Mouse (Mus musculus): ENCODE measurements around the gene Gpatch1.

Gene Gpatch1

GRCm38 (mm10) chr7:35317729-35318609 lies at the start of gene Gpatch1:
TSS of gene Gpatch1 (minus strand) at chr7:35318440.
- no peak for DNase-seq (ENCODE audit: low read depth, low spot score)

GRCm38 (mm10) chr7:35365161-35365910 lies 47.1 kb upstream of the Gpatch1 start:
- no peak for DNase-seq (ENCODE audit: low read depth, low spot score)

- DNase-seq (ENCODE audit: low read depth, low spot score): no peak
Observed at GRCm38 (mm10) chr7:35362868-35363267, 44.6 kb upstream of the Gpatch1 start.

- DNase-seq (ENCODE audit: low read depth, low spot score): no peak
Observed at GRCm38 (mm10) chr7:35362253-35362652, 44.0 kb upstream of the Gpatch1 start.

DNA sequence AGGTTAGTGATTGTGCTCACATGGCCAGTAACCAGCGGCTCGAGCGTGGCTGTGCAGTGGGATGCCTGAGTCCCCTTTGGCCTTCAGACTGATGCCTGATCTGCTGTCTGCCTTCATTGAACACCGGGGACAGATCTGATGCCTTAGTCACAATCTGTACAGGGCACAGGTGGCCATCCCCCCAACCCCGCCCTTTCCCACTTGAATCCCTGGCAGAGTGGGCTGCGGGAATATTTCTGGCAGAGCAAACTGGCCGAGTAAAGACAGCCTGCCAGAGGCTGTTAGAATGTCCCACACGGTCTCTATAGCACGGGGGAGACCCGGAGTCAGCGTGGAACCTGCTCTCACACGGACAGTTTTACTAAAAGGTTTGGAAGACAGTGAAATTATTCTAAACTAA lies 39.4 kb upstream of the Gpatch1 start:
- no peak for DNase-seq (ENCODE audit: low read depth, low spot score)

- no peak for DNase-seq (ENCODE audit: low read depth, low spot score)
Observed at GRCm38 (mm10) chr7:35355303-35355872, 37.1 kb upstream of the Gpatch1 start.

DNA sequence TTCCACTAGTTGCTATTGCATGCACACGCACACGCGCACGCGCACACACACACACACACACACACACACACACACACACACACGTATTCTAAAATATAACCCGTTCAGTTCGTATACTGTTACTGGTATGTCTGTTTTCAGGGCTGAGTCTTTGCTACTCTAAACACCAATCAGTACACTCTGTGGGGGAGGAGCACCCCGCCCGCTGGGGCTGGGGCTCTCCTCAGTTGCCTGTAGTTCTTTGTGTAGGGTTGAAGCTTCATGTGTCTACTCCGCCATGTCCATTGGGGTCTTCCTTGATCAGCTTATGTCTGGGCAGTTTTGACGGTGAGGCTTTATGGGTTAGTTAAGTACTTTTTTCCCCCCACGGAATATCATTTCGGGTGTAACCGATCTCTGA lies 35.1 kb upstream of the Gpatch1 start:
- DNase-seq (ENCODE audit: low read depth, low spot score): no peak

DNA sequence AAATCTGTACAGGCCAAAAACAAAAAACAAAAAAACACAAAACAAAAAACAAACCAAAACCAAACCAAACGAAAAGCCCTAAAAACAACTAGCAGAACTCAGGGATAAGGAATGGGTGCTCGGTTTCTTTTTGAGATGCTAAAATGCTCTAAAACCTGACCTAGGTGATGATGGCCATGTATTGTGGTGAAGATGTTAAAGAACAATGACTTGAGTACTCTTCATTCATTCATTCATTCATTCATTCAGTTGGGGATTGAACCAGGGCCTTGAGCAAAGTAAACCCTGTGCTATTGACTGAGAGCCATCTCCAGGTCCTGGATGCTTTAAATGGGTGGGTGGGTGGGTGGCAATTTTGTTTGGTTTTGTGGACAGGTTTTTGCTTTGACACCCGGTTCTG lies 32.9 kb upstream of the Gpatch1 start:
- no peak for DNase-seq (ENCODE audit: low read depth, low spot score)

DNA sequence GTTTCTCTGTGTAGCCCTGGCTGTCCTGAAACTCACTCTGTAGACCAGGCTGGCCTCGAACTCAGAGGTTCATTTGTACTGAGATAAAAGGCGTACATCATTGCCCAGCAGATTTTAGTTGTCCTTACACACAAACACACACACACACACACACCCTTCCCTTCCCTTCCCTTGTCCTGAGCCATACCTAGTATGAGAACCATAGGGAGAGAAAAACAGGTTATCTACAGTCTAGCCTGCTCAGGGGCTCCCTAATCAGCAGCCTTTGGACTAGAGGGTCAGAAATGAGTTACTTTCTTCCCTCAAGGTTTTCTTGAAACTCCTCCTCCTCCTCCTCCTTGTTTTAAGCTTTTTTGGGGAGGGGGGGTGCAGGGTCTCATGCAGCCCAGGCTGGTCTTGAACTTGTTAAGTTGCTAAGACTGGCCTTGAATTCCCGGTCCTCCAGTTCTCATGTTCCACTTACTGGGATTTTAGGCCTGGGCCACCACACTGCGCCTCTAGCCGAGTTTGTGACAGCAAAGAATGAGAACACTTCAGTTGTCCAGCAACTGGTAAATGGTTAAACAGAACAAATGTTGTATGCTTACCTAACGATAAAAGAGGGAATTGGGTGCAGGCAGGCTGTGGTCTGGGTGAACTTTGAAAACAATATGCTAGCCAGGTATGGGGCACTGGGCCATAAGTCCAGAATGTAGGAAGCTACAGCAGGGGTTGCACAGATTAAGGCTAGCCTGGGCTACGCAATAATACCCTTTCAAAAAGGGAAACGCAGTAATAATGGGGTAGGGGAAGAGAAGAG lies 31.8 kb upstream of the Gpatch1 start:
- no peak for DNase-seq (ENCODE audit: low read depth, low spot score)

GRCm38 (mm10) chr7:35349022-35349421 lies 30.8 kb upstream of the Gpatch1 start:
- DNase-seq (ENCODE audit: low read depth, low spot score): no peak

- no peak for DNase-seq (ENCODE audit: low read depth, low spot score)
Observed at GRCm38 (mm10) chr7:35347918-35348700, 29.9 kb upstream of the Gpatch1 start.

DNA sequence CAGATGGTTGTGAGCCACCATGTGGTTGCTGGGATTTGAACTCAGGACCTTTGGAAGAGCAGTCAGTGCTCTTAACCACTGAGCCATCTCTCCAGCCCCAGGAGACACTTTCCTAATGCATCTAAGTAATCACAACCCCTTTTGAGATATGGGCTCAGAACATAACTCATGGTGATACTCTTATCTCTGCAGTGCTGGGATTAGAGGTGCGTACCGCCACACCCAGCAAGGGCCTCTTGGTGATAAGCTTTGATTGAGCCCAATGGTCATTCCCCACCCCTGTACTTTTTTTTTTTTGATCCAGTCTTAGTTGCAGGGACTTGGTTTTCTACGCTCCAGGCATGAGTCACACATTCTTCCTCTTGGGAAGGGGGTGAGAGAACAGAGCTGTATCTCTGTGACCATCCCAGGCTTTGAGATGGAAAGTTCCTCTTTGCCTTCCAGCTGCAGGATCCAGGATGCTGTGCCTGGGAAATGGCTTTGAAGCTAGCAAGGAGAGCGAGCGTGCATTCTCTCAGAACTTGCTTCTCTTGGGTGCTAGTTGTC lies 26.6 kb upstream of the Gpatch1 start:
- no peak for DNase-seq (ENCODE audit: low read depth, low spot score)

DNA sequence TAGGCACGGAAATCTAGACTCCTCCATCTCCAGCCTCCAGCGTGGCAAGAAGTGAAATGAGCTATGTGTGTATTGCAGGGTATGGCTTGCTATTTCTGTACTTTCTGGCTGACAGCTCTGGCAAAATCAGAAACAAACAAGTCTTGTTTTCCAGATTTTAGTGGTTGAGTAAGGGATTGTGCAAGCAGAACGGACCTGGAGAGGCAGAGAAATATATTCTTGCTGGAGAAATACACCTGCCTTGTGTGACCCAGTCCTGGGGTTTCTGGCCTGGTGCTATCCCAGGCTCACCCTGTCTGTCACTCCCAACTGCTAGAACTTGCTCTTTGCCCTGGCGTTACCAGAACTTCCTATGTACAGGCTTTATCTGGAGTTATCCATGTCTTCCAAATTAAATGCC lies 24.3 kb upstream of the Gpatch1 start:
- no peak for DNase-seq (ENCODE audit: low read depth, low spot score)

GRCm38 (mm10) chr7:35341282-35341681 lies 23.0 kb upstream of the Gpatch1 start:
- no peak for DNase-seq (ENCODE audit: low read depth, low spot score)

GRCm38 (mm10) chr7:35340196-35340595 lies 22.0 kb upstream of the Gpatch1 start:
- DNase-seq (ENCODE audit: low read depth, low spot score): no peak

DNA sequence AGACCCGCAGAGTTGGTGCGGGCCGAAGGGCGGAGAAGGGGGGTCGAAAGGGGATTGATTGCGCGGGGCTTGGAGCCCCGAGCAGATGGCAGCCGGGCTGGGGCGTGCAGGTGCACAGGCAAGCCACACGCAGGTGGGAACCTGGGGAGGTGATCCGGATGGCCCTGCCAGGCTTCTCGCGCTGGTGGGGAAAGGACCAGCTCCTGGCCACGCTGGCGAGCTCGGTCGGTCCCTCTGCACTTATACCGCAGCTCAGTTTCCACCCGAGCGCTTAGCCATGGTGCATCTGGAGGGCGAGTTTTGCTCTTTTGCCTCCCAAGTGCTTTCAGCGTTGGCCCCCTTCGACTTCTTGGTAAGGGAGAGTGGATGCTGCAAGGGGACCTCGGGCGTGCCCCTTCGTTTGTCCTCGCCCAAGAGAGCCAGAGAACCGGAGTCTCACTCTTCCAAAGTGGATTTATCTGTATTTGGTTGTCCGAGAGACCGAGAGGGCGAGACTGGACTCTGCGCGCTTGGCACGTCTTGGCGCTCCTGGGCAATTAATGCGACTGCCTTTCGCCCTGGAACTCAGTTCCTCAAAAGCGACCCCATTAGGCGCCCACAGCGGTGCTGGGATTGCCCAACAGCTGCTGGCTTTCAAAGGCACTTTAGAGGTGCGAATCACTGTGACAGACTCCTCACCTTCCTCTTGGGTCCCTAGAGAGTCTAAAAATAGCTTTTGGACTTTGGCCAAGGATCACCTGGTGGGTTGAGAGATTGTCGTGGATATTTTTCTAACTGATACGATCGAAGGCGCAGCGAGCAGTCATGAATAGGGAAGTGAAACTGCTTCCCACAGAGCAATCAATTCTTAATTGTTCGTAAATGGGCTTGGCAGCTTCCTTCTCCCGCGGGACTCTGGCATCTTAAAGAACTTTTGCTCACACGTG lies 16.6 kb upstream of the Gpatch1 start:
- DNase-seq (ENCODE audit: low read depth, low spot score): no peak

DNA sequence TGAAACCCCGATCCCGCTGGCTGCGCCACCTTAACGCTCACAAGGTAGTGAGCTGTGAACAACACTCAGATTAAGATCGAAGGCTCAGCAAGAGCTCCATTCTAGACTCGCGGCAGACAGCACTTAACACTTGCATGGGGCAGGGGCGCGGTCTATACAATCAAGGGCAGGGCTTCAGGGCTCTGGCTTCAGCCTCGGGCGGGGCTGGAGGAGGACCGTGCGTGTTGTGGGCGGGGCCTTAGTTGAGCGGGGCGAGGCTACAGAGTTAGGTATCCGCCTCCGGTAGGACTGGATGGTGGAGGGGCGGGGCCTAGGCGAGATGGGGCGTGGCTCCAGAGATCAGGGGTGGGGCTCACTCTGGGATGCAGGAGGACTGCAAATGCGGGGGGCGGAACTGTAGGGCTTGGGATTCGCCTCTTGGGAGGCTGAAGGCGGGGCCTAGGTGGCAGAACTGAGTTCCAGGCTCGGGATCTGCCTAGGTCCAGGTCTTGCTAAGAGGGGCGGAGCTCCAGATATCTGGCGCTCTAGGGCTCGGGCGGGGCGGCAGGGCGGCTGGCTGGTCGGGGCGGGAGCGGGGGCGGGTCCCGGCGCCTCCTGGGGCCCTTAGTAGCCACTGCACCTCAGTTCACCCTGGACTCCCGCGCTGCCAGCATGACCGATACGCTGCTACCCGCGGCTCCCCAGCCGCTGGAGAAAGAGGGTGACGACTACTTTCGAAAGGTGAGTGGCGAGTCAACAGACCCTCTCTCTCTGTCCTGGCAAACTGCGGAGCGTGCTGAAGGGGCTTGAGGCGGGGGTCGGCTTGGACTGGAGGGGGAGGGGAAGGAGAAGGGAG lies 15.7 kb upstream of the Gpatch1 start, which contains the start of gene Rhpn2:
TSS of gene Rhpn2 (plus strand) at position 479 of the 835 bp plus-strand sequence.
- DNase-seq (ENCODE audit: low read depth, low spot score): peak; percentile 99

DNA sequence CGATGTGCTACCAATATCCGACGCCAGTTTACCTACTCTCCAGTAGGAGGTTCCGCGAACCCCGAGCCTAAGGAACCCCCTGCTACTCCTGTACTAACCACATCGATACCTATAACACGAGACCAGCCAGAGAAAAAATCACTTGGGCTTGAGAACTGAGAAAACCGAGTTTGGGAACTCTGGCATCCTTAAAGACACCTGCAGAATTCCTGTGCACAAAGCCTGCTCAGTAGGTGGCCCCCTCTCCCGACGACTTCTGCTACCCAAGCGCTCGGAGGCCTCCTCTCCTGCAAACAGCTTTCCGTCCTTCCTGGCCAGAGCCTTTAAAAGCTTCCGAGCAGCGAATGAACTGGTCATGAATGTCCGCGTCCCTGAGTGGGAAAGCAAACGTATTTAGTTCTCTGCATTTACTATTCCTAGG lies 15.0 kb upstream of the Gpatch1 start:
- DNase-seq (ENCODE audit: low read depth, low spot score): no peak

Data from WW6 (cell line).